Mouse (Mus musculus): ENCODE data around the gene Zbtb48. TPM values are rescaled to one million over a fixed set of nuclear protein-coding genes. Genes with fewer than 3 reads are reported as not detected.

Zbtb48 gene
- polyA plus RNA-seq, 1 experiment = not detected

DNA sequence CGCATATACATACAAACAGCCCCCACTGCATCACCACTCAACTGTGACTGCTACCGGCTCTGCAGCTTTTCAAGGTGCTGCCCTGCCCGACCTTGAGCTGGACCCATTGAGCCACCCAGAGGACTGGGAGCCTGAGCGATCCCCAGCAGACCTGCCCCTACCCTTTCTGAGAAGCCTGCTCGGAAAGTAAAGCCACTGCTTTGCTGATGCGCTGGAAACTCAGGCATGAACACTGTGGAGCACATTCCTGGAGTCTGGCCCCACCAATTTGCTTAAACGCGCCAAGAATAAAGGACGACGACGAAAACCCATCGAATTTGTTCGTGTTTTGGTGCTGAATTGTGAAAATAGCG, 19.3 kb downstream of the Zbtb48 start:
- WGBS = 3% methylated on average over 14 of the region's 14 CpGs

GRCm38 (mm10) chr4:152007481-152008147, 19.9 kb downstream of the Zbtb48 start:
- H3K4me3 ChIP-seq (ENCODE audit: insufficient read depth, low read depth, low read length) = peak overlapping the region; percentile 78; the same call in 1 of the 2 replicates
- H3K4me1 ChIP-seq (ENCODE audit: control insufficient read depth, insufficient read depth, low read length) = peaks cover 36% of the 10 kb centered on the region
- 11% methylated on average over 8 of the region's 8 CpGs for WGBS
- peak overlapping the region; percentile 73; the same call in 1 of the 2 replicates for H3K27ac ChIP-seq (ENCODE audit: insufficient read depth, low read depth, low read length)
- TF ChIP-seq POLR2A (IDR thresholded peaks at IDR 0.05; ENCODE audit: insufficient read depth, low read depth, low read length) (no peak), CTCF (IDR thresholded peaks at IDR 0.05; ENCODE audit: insufficient read depth, low read depth, low read length) (no peak)

More for the DNA sequence above, 19.3 kb downstream of the Zbtb48 start:
- TF ChIP-seq POLR2A (IDR thresholded peaks at IDR 0.05; ENCODE audit: insufficient read depth, low read depth, low read length) = no peak
- no peak for TF ChIP-seq CTCF (IDR thresholded peaks at IDR 0.05; ENCODE audit: insufficient read depth, low read depth, low read length)
- H3K4me1 ChIP-seq (ENCODE audit: control insufficient read depth, insufficient read depth, low read length) = peaks cover 40% of the 10 kb centered on the region
- peak overlapping the region; percentile 78 for H3K4me3 ChIP-seq (ENCODE audit: insufficient read depth, low read depth, low read length)
- H3K27ac ChIP-seq (ENCODE audit: insufficient read depth, low read depth, low read length) = peak overlapping the region; percentile 73

- 44% methylated on average over 3 of the region's 3 CpGs for WGBS
- no peak overlapping the region for H3K4me3 ChIP-seq (ENCODE audit: insufficient read depth, low read depth, low read length)
- H3K4me1 ChIP-seq (ENCODE audit: control insufficient read depth, insufficient read depth, low read length) = peaks cover 29% of the 10 kb centered on the region
- H3K27ac ChIP-seq (ENCODE audit: insufficient read depth, low read depth, low read length) = peak overlapping the region; percentile 10; the same call in 1 of the 2 replicates
- TF ChIP-seq POLR2A (IDR thresholded peaks at IDR 0.05; ENCODE audit: insufficient read depth, low read depth, low read length) = no peak
- no peak for TF ChIP-seq CTCF (IDR thresholded peaks at IDR 0.05; ENCODE audit: insufficient read depth, low read depth, low read length)
Measured at GRCm38 (mm10) chr4:152006812-152007211, 20.7 kb downstream of the Zbtb48 start.

- 78% methylated on average over 6 of the region's 6 CpGs for WGBS
- H3K27ac ChIP-seq (ENCODE audit: insufficient read depth, low read depth, low read length) = no peak overlapping the region
- H3K4me1 ChIP-seq (ENCODE audit: control insufficient read depth, insufficient read depth, low read length) = peaks cover 25% of the 10 kb centered on the region
- H3K4me3 ChIP-seq (ENCODE audit: insufficient read depth, low read depth, low read length) = no peak overlapping the region
- TF ChIP-seq POLR2A (IDR thresholded peaks at IDR 0.05; ENCODE audit: insufficient read depth, low read depth, low read length) (no peak), CTCF (IDR thresholded peaks at IDR 0.05; ENCODE audit: insufficient read depth, low read depth, low read length) (no peak)
Measured at GRCm38 (mm10) chr4:152006137-152006536, 21.3 kb downstream of the Zbtb48 start.

DNA sequence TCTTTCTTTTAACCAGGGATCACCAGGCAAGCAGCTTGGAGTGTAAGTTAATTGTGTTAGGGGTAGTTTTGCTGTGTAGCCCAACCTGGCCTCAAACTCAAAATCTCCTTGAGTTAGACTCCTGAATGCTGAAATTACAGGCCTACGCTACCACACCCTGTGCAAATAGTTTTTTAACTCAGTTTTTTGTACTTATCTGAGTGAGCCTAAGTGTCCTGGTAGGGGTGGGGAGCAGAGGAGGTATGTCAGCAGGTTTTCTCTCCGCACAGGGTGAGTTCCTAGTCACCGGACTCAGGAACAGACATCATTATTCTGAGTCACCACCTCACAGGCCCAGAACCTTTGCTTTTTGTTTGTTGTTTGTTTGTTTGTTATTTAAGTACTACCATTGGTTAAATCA, 25.4 kb downstream of the Zbtb48 start:
- Histone ChIP-seq H3K4me1 (ENCODE audit: control insufficient read depth, insufficient read depth, low read length) (peaks cover 9% of the 10 kb centered on the region), H3K4me3 (ENCODE audit: insufficient read depth, low read depth, low read length) (no peak overlapping the region), H3K27ac (ENCODE audit: insufficient read depth, low read depth, low read length) (no peak overlapping the region)
- WGBS = 90% methylated on average over 3 of the region's 3 CpGs
- no peak for TF ChIP-seq CTCF (IDR thresholded peaks at IDR 0.05; ENCODE audit: insufficient read depth, low read depth, low read length)
- no peak for TF ChIP-seq POLR2A (IDR thresholded peaks at IDR 0.05; ENCODE audit: insufficient read depth, low read depth, low read length)

DNA sequence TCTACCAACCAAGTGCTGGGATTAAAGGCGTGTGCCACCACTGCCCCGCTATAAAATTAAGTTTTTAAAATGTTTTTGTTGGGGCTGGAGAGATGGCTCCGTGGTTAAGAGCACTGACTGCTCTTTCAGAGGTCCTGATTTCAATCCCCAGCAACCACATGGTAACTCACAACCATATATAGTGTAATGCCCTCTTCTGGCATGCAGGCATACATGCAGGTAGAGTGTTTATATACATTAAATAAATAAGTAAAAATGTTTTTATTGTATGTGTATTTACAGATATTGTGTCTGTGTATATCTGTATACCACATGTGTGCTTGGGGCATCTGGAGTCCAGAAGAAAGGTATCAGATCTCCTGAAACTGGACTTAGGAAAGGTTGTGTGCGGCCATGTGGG, 26.1 kb downstream of the Zbtb48 start:
- Histone ChIP-seq H3K4me3 (ENCODE audit: insufficient read depth, low read depth, low read length) (no peak overlapping the region), H3K27ac (ENCODE audit: insufficient read depth, low read depth, low read length) (peak overlapping the region; percentile 53; the same call in 1 of the 2 replicates), H3K4me1 (ENCODE audit: control insufficient read depth, insufficient read depth, low read length) (peaks cover 7% of the 10 kb centered on the region)
- TF ChIP-seq CTCF (IDR thresholded peaks at IDR 0.05; ENCODE audit: insufficient read depth, low read depth, low read length) (no peak), POLR2A (IDR thresholded peaks at IDR 0.05; ENCODE audit: insufficient read depth, low read depth, low read length) (no peak)
- 67% methylated on average over 4 of the region's 4 CpGs for WGBS

GRCm38 (mm10) chr4:152000906-152001305, 26.6 kb downstream of the Zbtb48 start:
- H3K27ac ChIP-seq (ENCODE audit: insufficient read depth, low read depth, low read length) = peak overlapping the region; percentile 53; the same call in 1 of the 2 replicates
- 19% methylated on average over 4 of the region's 4 CpGs for WGBS
- no peak for TF ChIP-seq CTCF (IDR thresholded peaks at IDR 0.05; ENCODE audit: insufficient read depth, low read depth, low read length)
- TF ChIP-seq POLR2A (IDR thresholded peaks at IDR 0.05; ENCODE audit: insufficient read depth, low read depth, low read length) = no peak
- no peak overlapping the region for H3K4me3 ChIP-seq (ENCODE audit: insufficient read depth, low read depth, low read length)
- H3K4me1 ChIP-seq (ENCODE audit: control insufficient read depth, insufficient read depth, low read length) = peaks cover 7% of the 10 kb centered on the region

GRCm38 (mm10) chr4:151999481-151999880, 28.0 kb downstream of the Zbtb48 start:
- WGBS = 88% methylated on average over 3 of the region's 3 CpGs
- Histone ChIP-seq H3K27ac (ENCODE audit: insufficient read depth, low read depth, low read length) (no peak overlapping the region), H3K4me3 (ENCODE audit: insufficient read depth, low read depth, low read length) (no peak overlapping the region), H3K4me1 (ENCODE audit: control insufficient read depth, insufficient read depth, low read length) (peaks cover 9% of the 10 kb centered on the region)
- TF ChIP-seq POLR2A (IDR thresholded peaks at IDR 0.05; ENCODE audit: insufficient read depth, low read depth, low read length) (no peak), CTCF (IDR thresholded peaks at IDR 0.05; ENCODE audit: insufficient read depth, low read depth, low read length) (no peak)

DNA sequence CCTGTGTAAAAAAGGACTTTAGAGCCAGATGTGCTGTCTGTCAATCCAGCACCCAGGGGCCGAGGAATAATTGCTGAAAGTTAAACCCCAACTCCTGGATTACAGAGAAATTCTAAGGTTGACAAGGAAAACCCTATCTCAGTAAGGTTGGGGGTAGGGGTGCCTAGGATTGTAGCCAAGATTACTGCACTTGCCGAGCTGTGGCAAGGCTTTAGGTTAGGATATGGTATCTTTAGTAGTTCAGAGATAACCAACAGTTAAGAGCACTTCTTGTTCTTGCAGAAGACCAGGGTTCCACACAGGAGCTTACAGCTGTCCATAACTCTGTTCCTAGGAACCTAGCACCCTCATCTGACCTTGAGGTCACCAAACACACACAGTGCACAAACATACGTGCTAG, 29.8 kb downstream of the Zbtb48 start:
- no peak for TF ChIP-seq POLR2A (IDR thresholded peaks at IDR 0.05; ENCODE audit: insufficient read depth, low read depth, low read length)
- TF ChIP-seq CTCF (IDR thresholded peaks at IDR 0.05; ENCODE audit: insufficient read depth, low read depth, low read length) = no peak
- no peak overlapping the region for H3K27ac ChIP-seq (ENCODE audit: insufficient read depth, low read depth, low read length)
- H3K4me1 ChIP-seq (ENCODE audit: control insufficient read depth, insufficient read depth, low read length) = peaks cover 11% of the 10 kb centered on the region
- WGBS = 69% methylated on average over 3 of the region's 3 CpGs
- no peak overlapping the region for H3K4me3 ChIP-seq (ENCODE audit: insufficient read depth, low read depth, low read length)
